Mouse (Mus musculus): ENCODE data around the gene Phc2. TPM values are rescaled to one million over a fixed set of nuclear protein-coding genes. Genes with fewer than 3 reads are reported as not detected.
"Not testable (repeated sequence)": the region's sequence is repeated elsewhere in the genome, so short reads cannot be mapped to it uniquely, and the experiment has no call there.

Phc2 gene
- polyA plus RNA-seq, 1 experiment from 2014 or later = 89.2 TPM

DNA sequence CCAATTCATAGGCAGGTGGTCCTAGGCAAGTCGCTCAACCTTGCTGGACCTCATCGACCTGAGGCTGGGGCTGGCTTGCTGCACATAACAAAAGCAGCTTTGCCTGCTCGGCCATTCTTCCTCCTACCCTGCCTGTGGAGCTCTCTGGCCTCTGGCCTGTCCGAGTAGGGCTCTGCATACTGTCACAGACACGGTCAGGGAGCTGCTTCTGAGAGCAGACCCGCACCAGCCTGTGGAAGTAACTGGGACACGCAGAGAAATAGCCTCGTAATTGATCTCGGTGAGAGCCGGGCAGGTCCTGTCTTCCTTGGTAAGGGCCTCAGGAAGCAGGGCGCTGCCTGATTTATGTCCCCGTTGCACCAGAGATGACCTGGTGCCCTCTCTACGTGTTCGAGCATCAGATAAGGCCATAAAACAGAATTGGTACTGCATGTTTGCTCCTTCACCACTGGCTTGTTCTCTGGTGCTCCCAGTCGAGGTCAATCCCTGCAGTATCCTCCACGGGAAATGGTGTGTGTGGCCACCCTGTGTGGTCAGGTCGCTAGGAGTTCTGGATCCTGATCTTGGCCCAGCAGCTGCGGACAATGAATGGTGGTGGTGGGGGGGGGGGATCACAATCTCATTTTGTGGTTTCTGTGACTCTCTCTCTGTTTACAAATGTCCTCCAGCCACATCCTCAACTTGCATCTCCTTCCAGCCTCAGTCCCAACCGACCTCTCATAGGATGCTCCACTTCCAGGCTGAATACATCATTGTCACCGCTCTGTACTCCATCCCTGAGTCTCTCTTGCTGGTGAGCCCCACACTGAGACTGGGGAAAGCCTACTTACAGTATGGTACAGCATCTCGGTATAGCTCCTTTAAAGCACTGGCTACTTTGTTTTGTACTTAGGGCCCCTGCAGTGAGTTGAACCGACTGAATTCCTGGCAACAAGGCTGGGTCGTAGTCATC is 12.5 kb upstream of the Phc2 start:
- peaks cover under 1% of the 10 kb centered on the region for H3K27me3 ChIP-seq
- ChIA-PET CTCF (no interaction called here), POLR2A (no interaction called here)
- DNase-seq (ENCODE audit: low read depth, low spot score) (no peak), ATAC-seq (no peak)
- TF ChIP-seq CTCF (IDR thresholded peaks at IDR 0.05) = no peak
- in situ Hi-C loops (cut with MboI; ENCODE audit: low pct_unique_long_range_greater_than_20kb) = no loop called here

GRCm38 (mm10) chr4:128645896-128646295 is 8.6 kb upstream of the Phc2 start:
- no peak for TF ChIP-seq CTCF (IDR thresholded peaks at IDR 0.05)
- CTCF ChIA-PET = interaction anchor here (1.3 kb wide), 1 partner anchor 8 kb away, joined by 3 read pairs; no protein-coding TSS in a partner anchor
- H3K27me3 ChIP-seq = no peaks in the 10 kb centered on the region
- ATAC-seq (no peak), DNase-seq (ENCODE audit: low read depth, low spot score) (no peak)
- in situ Hi-C loops (cut with MboI; ENCODE audit: low pct_unique_long_range_greater_than_20kb) = no loop called here
- POLR2A ChIA-PET = no interaction called here

DNA sequence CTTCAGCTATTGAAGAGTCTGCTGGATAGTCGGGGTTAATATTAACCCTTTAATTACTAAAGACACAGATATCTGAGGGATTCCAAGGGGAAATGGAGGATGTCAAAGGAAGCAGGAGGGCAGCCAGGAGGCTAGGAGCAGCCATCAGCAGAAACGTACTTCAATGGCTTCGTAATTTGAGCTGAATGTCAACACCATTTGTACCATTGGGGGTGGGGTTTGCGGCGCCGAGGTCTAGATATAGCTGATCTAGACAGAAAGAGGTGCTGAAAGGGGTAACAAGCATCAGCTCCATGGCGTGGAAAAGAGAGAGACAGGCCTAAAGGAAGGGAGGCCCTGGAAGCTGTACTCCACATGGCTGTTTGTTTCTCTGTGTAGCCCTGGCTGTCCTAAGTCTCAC is 7.7 kb upstream of the Phc2 start:
- TF ChIP-seq CTCF (IDR thresholded peaks at IDR 0.05) = no peak
- in situ Hi-C loops (cut with MboI; ENCODE audit: low pct_unique_long_range_greater_than_20kb) = no loop called here
- ChIA-PET POLR2A (no interaction called here), CTCF (interaction anchor here (1.3 kb wide), 1 partner anchor 9 kb away, joined by 3 read pairs; no protein-coding TSS in a partner anchor)
- ATAC-seq (no peak), DNase-seq (ENCODE audit: low read depth, low spot score) (no peak)
- no peaks in the 10 kb centered on the region for H3K27me3 ChIP-seq

DNA sequence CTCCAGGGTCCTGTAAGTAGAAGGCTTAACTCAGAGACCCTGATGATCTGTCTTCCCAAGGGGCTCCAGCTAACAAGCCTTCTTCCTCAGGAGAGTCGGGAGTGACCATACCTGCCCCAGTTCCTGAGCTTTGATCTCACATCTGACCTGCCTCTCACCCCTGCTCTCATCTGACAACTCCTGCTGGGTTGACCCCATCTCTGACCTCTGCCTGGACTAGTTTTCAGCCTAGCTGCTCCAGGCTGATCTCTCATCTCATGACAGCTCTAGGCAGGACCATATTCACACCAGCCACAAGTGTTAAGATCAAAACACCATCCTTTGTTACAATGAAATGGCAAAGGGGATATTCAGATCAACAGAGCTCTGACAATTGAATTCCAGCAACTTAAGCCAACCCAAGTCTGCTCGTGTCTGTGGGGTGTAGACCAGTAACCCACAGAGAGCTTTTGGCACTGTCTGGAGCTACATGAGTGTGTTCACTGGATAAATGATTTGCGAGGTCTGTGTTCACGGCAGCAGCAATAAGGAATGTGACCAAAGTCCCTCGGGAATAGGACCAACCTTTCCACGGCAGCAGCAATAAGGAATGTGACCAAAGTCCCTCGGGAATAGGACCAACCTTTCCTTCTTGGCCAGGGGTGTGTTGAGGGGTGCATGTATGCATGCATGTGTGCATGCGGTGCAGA is 5.8 kb upstream of the Phc2 start:
- no peak for DNase-seq (ENCODE audit: low read depth, low spot score)
- TF ChIP-seq CTCF (IDR thresholded peaks at IDR 0.05) = no peak
- H3K27me3 ChIP-seq = no peaks in the 10 kb centered on the region
- in situ Hi-C loops (cut with MboI; ENCODE audit: low pct_unique_long_range_greater_than_20kb) = no loop called here
- ATAC-seq = no peak
- ChIA-PET CTCF (no interaction called here), POLR2A (no interaction called here)

- no peaks in the 10 kb centered on the region for H3K27me3 ChIP-seq
- TF ChIP-seq CTCF (IDR thresholded peaks at IDR 0.05) = no peak
- ATAC-seq = no peak
- DNase-seq (ENCODE audit: low read depth, low spot score) = no peak
- CTCF ChIA-PET = no interaction called here
- in situ Hi-C loops (cut with MboI; ENCODE audit: low pct_unique_long_range_greater_than_20kb) = no loop called here
- POLR2A ChIA-PET = no interaction called here
Observed at GRCm38 (mm10) chr4:128651530-128651929, 3.0 kb upstream of the Phc2 start.

DNA sequence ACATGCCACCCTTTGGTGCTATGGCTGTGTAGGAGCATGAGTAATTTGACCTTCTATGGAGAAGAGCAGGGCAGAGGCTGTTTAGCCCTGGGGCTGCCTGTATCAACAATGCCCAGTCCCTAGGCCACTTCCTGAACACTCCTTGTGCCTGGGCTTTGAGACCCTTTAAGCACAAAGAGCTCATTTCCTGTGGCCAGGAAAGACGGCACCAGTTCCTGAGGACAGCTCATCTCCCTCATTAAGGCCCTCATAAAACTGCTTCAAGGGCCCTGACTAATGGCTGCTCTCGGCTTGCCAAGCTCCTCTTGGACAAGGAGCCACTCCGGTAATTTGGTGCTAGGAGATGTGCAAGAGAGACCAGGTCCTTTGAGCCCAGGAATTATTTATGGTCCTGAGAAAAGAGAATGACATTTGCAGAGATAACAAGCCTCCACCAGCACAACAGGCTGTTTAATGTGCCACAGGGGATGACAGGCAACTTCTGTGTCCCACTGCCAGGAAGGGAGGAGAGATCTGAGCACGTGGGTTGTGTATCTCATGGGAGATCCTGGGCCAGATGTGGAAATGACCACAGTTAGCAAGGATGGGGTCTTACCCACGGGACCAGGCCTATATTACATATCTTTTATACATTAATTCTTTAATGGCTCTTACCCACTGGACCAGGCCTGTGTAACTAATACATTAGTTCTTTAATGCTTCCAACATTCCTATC is 1.8 kb upstream of the Phc2 start:
- in situ Hi-C loops (cut with MboI; ENCODE audit: low pct_unique_long_range_greater_than_20kb) = no loop called here
- ChIA-PET POLR2A (no interaction called here), CTCF (no interaction called here)
- no peaks in the 10 kb centered on the region for H3K27me3 ChIP-seq
- no peak for DNase-seq (ENCODE audit: low read depth, low spot score)
- no peak for ATAC-seq
- no peak for TF ChIP-seq CTCF (IDR thresholded peaks at IDR 0.05)

GRCm38 (mm10) chr4:128655446-128655845 is 944 bp downstream of the Phc2 start:
- ATAC-seq (no peak), DNase-seq (ENCODE audit: low read depth, low spot score) (no peak)
- in situ Hi-C loops (cut with MboI; ENCODE audit: low pct_unique_long_range_greater_than_20kb) = no loop called here
- ChIA-PET CTCF (no interaction called here), POLR2A (no interaction called here)
- TF ChIP-seq CTCF (IDR thresholded peaks at IDR 0.05) = no peak
- no peaks in the 10 kb centered on the region for H3K27me3 ChIP-seq

DNA sequence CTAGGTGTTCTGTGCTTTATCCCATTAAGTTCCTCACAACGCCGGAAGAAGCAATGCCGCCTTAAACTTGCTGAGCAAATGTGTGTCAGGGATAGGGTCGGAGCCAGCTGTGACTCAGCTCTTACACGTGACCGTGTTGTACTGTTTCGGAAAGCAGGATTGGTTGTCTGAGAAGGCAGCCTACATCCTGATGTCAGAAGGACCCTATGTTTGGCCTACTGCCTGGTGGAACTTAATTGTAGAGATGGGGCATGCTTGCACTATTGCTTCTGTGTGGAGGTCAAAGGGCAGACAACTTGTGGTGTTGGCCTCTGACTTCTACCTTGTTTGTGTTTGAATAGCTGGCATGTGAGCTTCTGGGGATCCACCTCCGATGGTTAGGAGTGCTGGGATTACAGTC is 5.7 kb downstream of the Phc2 start:
- no peak for DNase-seq (ENCODE audit: low read depth, low spot score)
- no peak for ATAC-seq

DNA sequence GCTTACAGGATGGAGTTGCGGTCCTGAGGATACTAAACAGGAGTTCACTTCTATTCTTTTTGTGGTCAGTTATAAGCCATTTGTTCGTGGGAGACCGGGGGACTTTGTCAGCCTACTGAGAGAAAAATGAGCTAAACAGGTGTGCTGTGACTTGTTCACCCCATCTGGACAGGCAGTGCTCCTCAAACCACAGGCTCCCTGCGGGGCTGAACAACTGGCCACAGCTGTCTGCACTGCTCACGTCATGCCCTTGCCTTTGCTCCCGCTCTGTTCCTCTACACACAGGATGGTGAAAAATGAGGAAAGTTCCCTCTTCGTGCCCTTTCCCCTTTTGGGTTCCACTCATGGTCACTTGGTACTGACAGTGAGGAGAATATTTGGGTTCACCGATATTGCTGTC is 6.6 kb downstream of the Phc2 start:
- in situ Hi-C loops (cut with MboI; ENCODE audit: low pct_unique_long_range_greater_than_20kb) = no loop called here
- no peak for TF ChIP-seq CTCF (IDR thresholded peaks at IDR 0.05)
- no peak for ATAC-seq
- DNase-seq (ENCODE audit: low read depth, low spot score) = no peak
- POLR2A ChIA-PET = no interaction called here
- CTCF ChIA-PET = interaction anchor here (1.4 kb wide), 1 partner anchor 12 kb away, joined by 3 read pairs; no protein-coding TSS in a partner anchor
- no peaks in the 10 kb centered on the region for H3K27me3 ChIP-seq

More for the DNA sequence above, 5.7 kb downstream of the Phc2 start:
- no peak for TF ChIP-seq CTCF (IDR thresholded peaks at IDR 0.05)
- in situ Hi-C loops (cut with MboI; ENCODE audit: low pct_unique_long_range_greater_than_20kb) = no loop called here
- ChIA-PET POLR2A (no interaction called here), CTCF (no interaction called here)
- no peaks in the 10 kb centered on the region for H3K27me3 ChIP-seq

- no peak for TF ChIP-seq CTCF (IDR thresholded peaks at IDR 0.05)
- ChIA-PET POLR2A (no interaction called here), CTCF (no interaction called here)
- in situ Hi-C loops (cut with MboI; ENCODE audit: low pct_unique_long_range_greater_than_20kb) = no loop called here
- no peak for ATAC-seq
- DNase-seq (ENCODE audit: low read depth, low spot score) = no peak
- H3K27me3 ChIP-seq = no peaks in the 10 kb centered on the region
Observed at GRCm38 (mm10) chr4:128664002-128664401, 9.5 kb downstream of the Phc2 start.

DNA sequence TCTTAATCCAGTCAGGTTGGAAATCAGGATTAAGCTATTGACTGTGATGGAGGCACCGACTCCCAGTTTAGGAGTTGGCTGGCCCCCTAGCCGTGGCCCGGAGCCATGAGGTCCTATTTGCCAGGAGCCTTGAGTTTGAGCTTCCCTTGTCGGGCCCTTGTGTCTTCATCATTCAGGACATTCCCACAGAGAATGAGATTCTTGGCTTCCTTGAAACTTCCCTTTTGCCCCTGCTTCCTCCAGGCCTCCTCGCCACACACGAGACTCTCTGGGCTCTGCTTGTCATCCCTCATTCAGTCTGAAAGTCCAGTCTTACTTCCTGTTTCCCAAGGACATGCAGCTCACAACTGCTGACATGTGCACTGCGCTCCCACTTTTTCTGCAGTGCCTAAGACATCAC is 11.9 kb downstream of the Phc2 start:
- POLR2A ChIA-PET; CTCF ChIA-PET; H3K27me3 ChIP-seq; in situ Hi-C loops (cut with MboI; ENCODE audit: low pct_unique_long_range_greater_than_20kb); ATAC-seq; DNase-seq (ENCODE audit: low read depth, low spot score): not testable (repeated sequence)

GRCm38 (mm10) chr4:128667195-128667594 is 12.7 kb downstream of the Phc2 start:
- DNase-seq (ENCODE audit: low read depth, low spot score); CTCF ChIA-PET; H3K27me3 ChIP-seq; in situ Hi-C loops (cut with MboI; ENCODE audit: low pct_unique_long_range_greater_than_20kb); ATAC-seq; POLR2A ChIA-PET: not testable (repeated sequence)
